8 mouse cellular contexts compared by ENCODE assay signal in genomic region chr16:30309395-30310170, GRCm38 (mm10). TPM values are rescaled to one million over a fixed set of nuclear protein-coding genes. Genes with fewer than 3 reads are reported as not detected.
DNase-seq lines count a peak whose midpoint lies in the region; ATAC-seq and TF ChIP-seq lines count a peak whose summit lies in the region.

No protein-coding gene starts in this region.

- intact Hi-C loops in left cerebral cortex, postnatal 25 days (cut with DNase I), result loop anchor here (2.0 to 5.0 kb wide), 2 partner anchors 57 to 682 kb away; no protein-coding TSS in a partner anchor

- peak; percentile 41 to 42 for DNase-seq in left cerebral cortex, postnatal 25 days (ENCODE audit: low spot score in 2 of 2)
- no peak for DNase-seq in left cerebral cortex, adult 11 months (ENCODE audit: low spot score)
- DNase-seq in intestine, embryonic 14.5 days (ENCODE audit: low spot score), result peak; percentile 73
- no peak for DNase-seq in lung, postnatal 0 days (ENCODE audit: low spot score)
- peak; percentile 51 for DNase-seq in splenic B cell, adult 2 months (ENCODE audit: low read depth, low spot score)
- DNase-seq in frontal cortex, postnatal 10 days (ENCODE audit: low spot score in 2 of 2), result no peak

- H3K9ac ChIP-seq in embryonic facial prominence, embryonic 15.5 days, result peak overlapping the region; percentile 21; the same call in 1 of the 2 replicates
- H3K9ac ChIP-seq in intestine, embryonic 14.5 days (ENCODE audit: low read length), result 0 out of 2 replicates have a peak overlapping the region, but pooled peaks have one; percentile 7
- H3K9ac ChIP-seq in lung, postnatal 0 days (replicated peaks; ENCODE audit: low read depth), result no peak overlapping the region

- H3K4me1 ChIP-seq in bone marrow, adult 2 months (ENCODE audit: control insufficient read depth, insufficient read depth, low read length), result peaks cover 5% of the 10 kb centered on the region
- H3K4me1 ChIP-seq in embryonic facial prominence, embryonic 15.5 days, result peaks cover 19% of the 10 kb centered on the region
- peaks cover 12% of the 10 kb centered on the region for H3K4me1 ChIP-seq in intestine, embryonic 14.5 days (replicated peaks; ENCODE audit: control insufficient read depth, insufficient read depth, low read length)
- peaks cover 16% of the 10 kb centered on the region; the same call in 1 of the 2 replicates for H3K4me1 ChIP-seq in lung, postnatal 0 days (ENCODE audit: insufficient read depth, low read depth, low read length)

- ATAC-seq in embryonic facial prominence, embryonic 15.5 days (ENCODE audit: insufficient number of reproducible peaks, low FRiP score, low TSS enrichment, low read depth), result no peak
- no peak; the same call in 1 of the 2 replicates for ATAC-seq in intestine, embryonic 14.5 days (replicated peaks; ENCODE audit: low FRiP score, low TSS enrichment, low read depth)
- no peak for ATAC-seq in lung, postnatal 0 days

- peaks cover 48% of the 10 kb centered on the region for H3K27me3 ChIP-seq in embryonic facial prominence, embryonic 15.5 days
- H3K27me3 ChIP-seq in intestine, embryonic 14.5 days (replicated peaks; ENCODE audit: control insufficient read depth, insufficient read depth, low read length), result peaks cover 46% of the 10 kb centered on the region
- H3K27me3 ChIP-seq in lung, postnatal 0 days (replicated peaks; ENCODE audit: insufficient read depth, low read length), result peaks cover 29% of the 10 kb centered on the region; the same call in 1 of the 2 replicates
- H3K27me3 ChIP-seq in splenic B cell, adult 2 months (ENCODE audit: control insufficient read depth, insufficient read depth, low read length, poor library complexity, severe bottlenecking), result 0 out of 2 replicates have a peak, but pooled peaks cover 3% of the 10 kb centered on the region

- no peak for TF ChIP-seq EP300 in lung, postnatal 0 days (IDR thresholded peaks at IDR 0.05)

- no peak for TF ChIP-seq CTCF in bone marrow, adult 2 months (IDR thresholded peaks at IDR 0.05; ENCODE audit: control insufficient read depth, insufficient read depth, low read length)
- TF ChIP-seq CTCF in lung, postnatal 0 days (IDR thresholded peaks at IDR 0.05), result no peak

- H3K27ac ChIP-seq in bone marrow, adult 2 months (ENCODE audit: control insufficient read depth, insufficient read depth, low read depth, low read length, poor library complexity), result peak overlapping the region; percentile 26; the same call in 1 of the 2 replicates
- H3K27ac ChIP-seq in embryonic facial prominence, embryonic 15.5 days (replicated peaks), result no peak overlapping the region
- no peak overlapping the region for H3K27ac ChIP-seq in intestine, embryonic 14.5 days (ENCODE audit: low read depth)
- no peak overlapping the region for H3K27ac ChIP-seq in lung, postnatal 0 days (ENCODE audit: low read length)

- H3K9me3 ChIP-seq in embryonic facial prominence, embryonic 15.5 days (replicated peaks), result no peaks in the 10 kb centered on the region
- H3K9me3 ChIP-seq in intestine, embryonic 14.5 days (ENCODE audit: control insufficient read depth, low read length), result no peaks in the 10 kb centered on the region
- H3K9me3 ChIP-seq in lung, postnatal 0 days (ENCODE audit: low read length), result no peaks in the 10 kb centered on the region

- 3% methylated on average over 34 of the region's 34 CpGs for WGBS in bone marrow, adult 2 months
- WGBS in embryonic facial prominence, embryonic 15.5 days, result 4% methylated on average over 34 of the region's 34 CpGs
- 4% methylated on average over 34 of the region's 34 CpGs for WGBS in intestine, embryonic 14.5 days
- 8% methylated on average over 34 of the region's 34 CpGs for WGBS in lung, postnatal 0 days

- TF ChIP-seq POLR2A in bone marrow, adult 2 months (IDR thresholded peaks at IDR 0.05; ENCODE audit: borderline replicate concordance, control insufficient read depth, low read depth, low read length), result no peak

- H3K4me2 ChIP-seq in embryonic facial prominence, embryonic 15.5 days (replicated peaks), result peak overlapping the region; percentile 91
- peak overlapping the region; percentile 98 for H3K4me2 ChIP-seq in intestine, embryonic 14.5 days (ENCODE audit: low read length)
- peak overlapping the region; percentile 93 for H3K4me2 ChIP-seq in lung, postnatal 0 days (replicated peaks; ENCODE audit: low read depth, low read length)

- H3K4me3 ChIP-seq in bone marrow, adult 2 months (replicated peaks; ENCODE audit: control insufficient read depth, low read depth, low read length), result peak overlapping the region; percentile 41
- peak overlapping the region; percentile 55 for H3K4me3 ChIP-seq in embryonic facial prominence, embryonic 15.5 days (replicated peaks)
- peak overlapping the region; percentile 52 for H3K4me3 ChIP-seq in intestine, embryonic 14.5 days (ENCODE audit: low read depth, low read length)
- H3K4me3 ChIP-seq in lung, postnatal 0 days (ENCODE audit: low read depth, low read length), result peak overlapping the region; percentile 51

- H3K36me3 ChIP-seq in embryonic facial prominence, embryonic 15.5 days, result no peaks in the 10 kb centered on the region
- H3K36me3 ChIP-seq in intestine, embryonic 14.5 days (ENCODE audit: control insufficient read depth, insufficient read depth, low read length), result 0 out of 2 replicates have a peak, but pooled peaks cover 3% of the 10 kb centered on the region
- no peaks in the 10 kb centered on the region for H3K36me3 ChIP-seq in lung, postnatal 0 days (ENCODE audit: insufficient read depth, low read length)
- H3K36me3 ChIP-seq in splenic B cell, adult 2 months (ENCODE audit: control insufficient read depth, insufficient read depth, low read length, poor library complexity, severe bottlenecking), result 0 out of 2 replicates have a peak, but pooled peaks cover 2% of the 10 kb centered on the region

RNA-seq across cellular contexts. Expression of gene Gp5, which starts 1.0 kb away (rescaled TPM):
- total RNA-seq in left cerebral cortex, postnatal 25 days (2021), result under 1 TPM; 0.57 to 0.82 TPM
- polyA plus RNA-seq in bone marrow, adult 2 months (2011; ENCODE audit: insufficient read depth, insufficient read length, low replicate concordance, missing spikeins), result 51.9 and 84.2 TPM in 2 replicates
- polyA plus RNA-seq in embryonic facial prominence, embryonic 15.5 days (2015; fragmentation: Nextera tagmentation; extraction: Ambion mirVana), result 0.47 and 0.58 TPM in 2 replicates
- 0.65 and 0.80 TPM in 2 replicates for polyA plus RNA-seq in intestine, embryonic 14.5 days (2014; fragmentation: Nextera tagmentation; extraction: Ambion mirVana)
- 3.5 and 4.4 TPM in 2 replicates for polyA plus RNA-seq in lung, postnatal 0 days (2015; fragmentation: Nextera tagmentation; extraction: Ambion mirVana)

RNA-seq across cellular contexts. Expression of gene Lrrc15, which starts 26.5 kb away (rescaled TPM):
- not detected for total RNA-seq in left cerebral cortex, postnatal 25 days (2021)
- polyA plus RNA-seq in bone marrow, adult 2 months (2011; ENCODE audit: insufficient read depth, insufficient read length, low replicate concordance, missing spikeins), result 0.47 TPM in 1 of 2 replicates, not detected in the other
- 4.9 and 5.9 TPM in 2 replicates for polyA plus RNA-seq in embryonic facial prominence, embryonic 15.5 days (2015; fragmentation: Nextera tagmentation; extraction: Ambion mirVana)
- polyA plus RNA-seq in intestine, embryonic 14.5 days (2014; fragmentation: Nextera tagmentation; extraction: Ambion mirVana), result 0.27 and 0.50 TPM in 2 replicates
- polyA plus RNA-seq in lung, postnatal 0 days (2015; fragmentation: Nextera tagmentation; extraction: Ambion mirVana), result 1.4 and 2.0 TPM in 2 replicates

RNA-seq across cellular contexts. Expression of gene Cpn2, which starts 42.3 kb away (rescaled TPM):
- not detected for total RNA-seq in left cerebral cortex, postnatal 25 days (2021)
- 0.22 TPM in 1 of 2 replicates, not detected in the other for polyA plus RNA-seq in bone marrow, adult 2 months (2011; ENCODE audit: insufficient read depth, insufficient read length, low replicate concordance, missing spikeins)
- polyA plus RNA-seq in embryonic facial prominence, embryonic 15.5 days (2015; fragmentation: Nextera tagmentation; extraction: Ambion mirVana), result not detected in 2 replicates
- polyA plus RNA-seq in intestine, embryonic 14.5 days (2014; fragmentation: Nextera tagmentation; extraction: Ambion mirVana), result 0.04 TPM in 1 of 2 replicates, not detected in the other
- polyA plus RNA-seq in lung, postnatal 0 days (2015; fragmentation: Nextera tagmentation; extraction: Ambion mirVana), result 0.06 and 0.10 TPM in 2 replicates

Comparison
In these comparisons a context has a peak if more than half of its experiments do, and no peak if none do; other contexts are left out.
1. DNase-seq: peak in left cerebral cortex, postnatal 25 days (2 of 2), intestine, embryonic 14.5 days (single experiment) and splenic B cell, adult 2 months (single experiment); none in left cerebral cortex, adult 11 months (single experiment), lung, postnatal 0 days (single experiment) and frontal cortex, postnatal 10 days (0 of 2).
2. Peak in every context shown above with its lines, with median percentiles within 50 percentile points of each other: H3K4me3 ChIP-seq and H3K4me2 ChIP-seq.